Mouse (Mus musculus) heart, adult 2 months (tissue): ENCODE data around the gene Fam90a1a.

Experiments
- CTCF ChIP-seq: fragments of 200-600 bp; IDR thresholded peaks from 2 replicates; pipeline ENCODE4 v1.8.1; 2022; ENCODE audit warnings: antibody characterized with exemption, mild to moderate bottlenecking, moderate library complexity
- EP300 ChIP-seq: fragments of 200-500 bp; IDR thresholded peaks from 2 replicates; pipeline ENCODE4 v1.6.1; 2011; ENCODE audit warnings: low read depth, low read length, control low read depth; ENCODE audit not compliant: insufficient read depth
- POLR2A ChIP-seq: fragments of 200-500 bp; IDR thresholded peaks from 2 replicates; pipeline ENCODE4 v1.6.1; 2011; ENCODE audit warnings: mild to moderate bottlenecking, low read depth, low read length, control low read depth; ENCODE audit not compliant: insufficient read depth

- TF ChIP-seq CTCF (no peak), POLR2A (no peak), EP300 (no peak)
Observed at GRCm38 (mm10) chr8:21915625-21916024, 42.9 kb upstream of the Fam90a1a start.
